Mouse (Mus musculus) MEL (cell line): ENCODE data around the gene Cox7a2.

Source experiments
- CTCF ChIP-seq, 3 experiments: IDR thresholded peaks in 2 of 3; conservative IDR thresholded peaks in 1 of 3; 2 replicates each; pipeline ENCODE4 v1.5.1; 2011 to 2012; ENCODE audit warnings: low read length in 3 of 3, low read depth in 2 of 3, mild to moderate bottlenecking in 2 of 3, improper control_type of control experiment in 1 of 3, inconsistent platforms in 1 of 3, mixed read lengths in 1 of 3, moderate library complexity in 1 of 3; ENCODE audit not compliant: control insufficient read depth in 1 of 3, insufficient read depth in 1 of 3, poor library complexity in 1 of 3, severe bottlenecking in 1 of 3
- MAFK ChIP-seq: IDR thresholded peaks from 2 replicates; pipeline ENCODE4 v1.6.1; 2011; ENCODE audit warnings: low read depth, mild to moderate bottlenecking, low read length, improper control_type of control experiment, borderline replicate concordance
- NRF1 ChIP-seq: IDR thresholded peaks from 2 replicates; pipeline ENCODE4 v1.6.1; 2014; ENCODE audit warnings: low read depth, mild to moderate bottlenecking, inconsistent platforms, low read length, improper control_type of control experiment, moderate library complexity; ENCODE audit not compliant: poor library complexity, insufficient read depth, severe bottlenecking
- POLR2A ChIP-seq, 2 experiments: IDR thresholded peaks; 2 replicates each; pipeline ENCODE4 v1.6.1; 2011 to 2012; ENCODE audit warnings: low read length in 2 of 2, mild to moderate bottlenecking in 2 of 2, control low read depth in 1 of 2, improper control_type of control experiment in 1 of 2, low read depth in 1 of 2, moderate library complexity in 1 of 2; ENCODE audit not compliant: control insufficient read depth in 1 of 2, insufficient read depth in 1 of 2, poor library complexity in 1 of 2
- USF1 ChIP-seq: IDR thresholded peaks from 2 replicates; pipeline ENCODE4 v1.6.1; 2014; ENCODE audit warnings: low read depth, mild to moderate bottlenecking, inconsistent platforms, low read length, improper control_type of control experiment, moderate library complexity

GRCm38 (mm10) chr9:79765329-79765728 is 5.7 kb upstream of the Cox7a2 start:
- TF ChIP-seq POLR2A (IDR thresholded peaks at IDR 0.05; ENCODE audit: control insufficient read depth in 1 of 2, insufficient read depth in 1 of 2, low read depth in 1 of 2, low read length in 2 of 2, poor library complexity in 1 of 2) = no peak
- no peak for TF ChIP-seq NRF1
- no peak for TF ChIP-seq MAFK
- TF ChIP-seq CTCF (IDR thresholded peaks at IDR 0.05 in 2 of 3, conservative IDR thresholded peaks at IDR 0.05 in 1 of 3; ENCODE audit: control insufficient read depth in 1 of 3, insufficient read depth in 1 of 3, low read depth in 2 of 3, low read length in 3 of 3, poor library complexity in 1 of 3, severe bottlenecking in 1 of 3) = no peak
- no peak for TF ChIP-seq USF1
